Mouse (Mus musculus) embryo, embryonic 11.5 days (tissue): ENCODE measurements around the gene Auts2.

Experiments used
- DNase-seq: peaks from one replicate; pipeline ENCODE4 v3.0.0-alpha.2; 2012; ENCODE audit warnings: low read depth, low spot score

The Auts2 gene

GRCm38 (mm10) chr5:131630577-131630976, 912.6 kb downstream of the Auts2 start:
- no peak for DNase-seq

- DNase-seq = no peak
These were observed 926.8 kb downstream of the Auts2 start for GRCm38 (mm10) chr5:131616113-131616876.

- no peak for DNase-seq
These were observed 928.9 kb downstream of the Auts2 start for GRCm38 (mm10) chr5:131614238-131614637.

GRCm38 (mm10) chr5:131613301-131613700, 929.8 kb downstream of the Auts2 start:
- DNase-seq = no peak

- DNase-seq = no peak
These were observed 932.4 kb downstream of the Auts2 start for GRCm38 (mm10) chr5:131610702-131611101.

GRCm38 (mm10) chr5:131606786-131607185, 936.4 kb downstream of the Auts2 start:
- DNase-seq = no peak

- DNase-seq = no peak
These were observed 941.0 kb downstream of the Auts2 start for GRCm38 (mm10) chr5:131601934-131602692.

GRCm38 (mm10) chr5:131600325-131601125, 942.6 kb downstream of the Auts2 start:
- no peak for DNase-seq

- no peak for DNase-seq
These were observed 945.6 kb downstream of the Auts2 start for GRCm38 (mm10) chr5:131597503-131597902.

- no peak for DNase-seq
These were observed 946.6 kb downstream of the Auts2 start for GRCm38 (mm10) chr5:131596591-131596990.

- DNase-seq = no peak
These were observed 947.4 kb downstream of the Auts2 start for GRCm38 (mm10) chr5:131595730-131596129.

- no peak for DNase-seq
These were observed 948.5 kb downstream of the Auts2 start for GRCm38 (mm10) chr5:131594597-131594996.

GRCm38 (mm10) chr5:131593261-131593660, 949.9 kb downstream of the Auts2 start:
- DNase-seq = no peak

- DNase-seq = no peak
These were observed 953.1 kb downstream of the Auts2 start for GRCm38 (mm10) chr5:131589948-131590467.

- no peak for DNase-seq
These were observed 956.8 kb downstream of the Auts2 start for GRCm38 (mm10) chr5:131586332-131586700.

- DNase-seq = peak; percentile 74
These were observed 957.3 kb downstream of the Auts2 start for GRCm38 (mm10) chr5:131585684-131586331.

GRCm38 (mm10) chr5:131584260-131585135, 958.6 kb downstream of the Auts2 start:
- no peak for DNase-seq

GRCm38 (mm10) chr5:131581110-131582050, 961.8 kb downstream of the Auts2 start:
- no peak for DNase-seq

GRCm38 (mm10) chr5:131578737-131579136, 964.4 kb downstream of the Auts2 start:
- DNase-seq = no peak
